Mouse (Mus musculus) ovary, adult 18-20 months (tissue): Measurements from ENCODE around the gene Tbccd1.

Experiments used
- DNase-seq: peaks from one replicate; pipeline ENCODE4 v3.0.0; 2022; ENCODE audit warnings: low spot score, mixed read lengths

The Tbccd1 gene

GRCm38 (mm10) chr16:22856773-22857172, 696 bp downstream of the Tbccd1 start:
- no peak for DNase-seq

GRCm38 (mm10) chr16:22852709-22853108, 4.8 kb downstream of the Tbccd1 start:
- no peak for DNase-seq

GRCm38 (mm10) chr16:22848331-22848730, 9.1 kb downstream of the Tbccd1 start:
- no peak for DNase-seq

GRCm38 (mm10) chr16:22847686-22848085, 9.8 kb downstream of the Tbccd1 start:
- no peak for DNase-seq

GRCm38 (mm10) chr16:22845481-22845880, 12.0 kb downstream of the Tbccd1 start:
- no peak for DNase-seq

- no peak for DNase-seq
These were observed 12.6 kb downstream of the Tbccd1 start for GRCm38 (mm10) chr16:22844834-22845233.

- peak; percentile 74 for DNase-seq
These were observed 13.2 kb downstream of the Tbccd1 start for GRCm38 (mm10) chr16:22844061-22844801.

GRCm38 (mm10) chr16:22842871-22843270, 14.6 kb downstream of the Tbccd1 start:
- no peak for DNase-seq

GRCm38 (mm10) chr16:22839146-22839857, 18.2 kb downstream of the Tbccd1 start:
- no peak for DNase-seq

- no peak for DNase-seq
These were observed 24.4 kb downstream of the Tbccd1 start for GRCm38 (mm10) chr16:22832932-22833525.

- no peak for DNase-seq
These were observed 36.7 kb downstream of the Tbccd1 start for GRCm38 (mm10) chr16:22820731-22821130.

- no peak for DNase-seq
These were observed 46.0 kb downstream of the Tbccd1 start, which contains the start of gene Crygs for GRCm38 (mm10) chr16:22811477-22811876. Gene Crygs (minus strand): TSS chr16:22811577.

- DNase-seq: no peak
These were observed 49.9 kb downstream of the Tbccd1 start for GRCm38 (mm10) chr16:22807468-22808070.

GRCm38 (mm10) chr16:22802786-22803185, 54.7 kb downstream of the Tbccd1 start:
- DNase-seq: no peak

- DNase-seq: no peak
These were observed 56.7 kb downstream of the Tbccd1 start for GRCm38 (mm10) chr16:22800849-22801109.

- DNase-seq: no peak
These were observed 57.2 kb downstream of the Tbccd1 start for GRCm38 (mm10) chr16:22800026-22800848.

- no peak for DNase-seq
These were observed 58.9 kb downstream of the Tbccd1 start for GRCm38 (mm10) chr16:22798520-22798919.

GRCm38 (mm10) chr16:22797521-22797920, 59.9 kb downstream of the Tbccd1 start:
- no peak for DNase-seq

GRCm38 (mm10) chr16:22795497-22795896, 62.0 kb downstream of the Tbccd1 start:
- DNase-seq: no peak

- DNase-seq: no peak
These were observed 66.2 kb downstream of the Tbccd1 start for GRCm38 (mm10) chr16:22791235-22791634.

GRCm38 (mm10) chr16:22789908-22790367, 67.5 kb downstream of the Tbccd1 start:
- DNase-seq: no peak

GRCm38 (mm10) chr16:22782686-22783085, 74.8 kb downstream of the Tbccd1 start:
- DNase-seq: no peak
